Mouse (Mus musculus): Measurements from ENCODE around the gene Phf13.

Phf13 gene

DNA sequence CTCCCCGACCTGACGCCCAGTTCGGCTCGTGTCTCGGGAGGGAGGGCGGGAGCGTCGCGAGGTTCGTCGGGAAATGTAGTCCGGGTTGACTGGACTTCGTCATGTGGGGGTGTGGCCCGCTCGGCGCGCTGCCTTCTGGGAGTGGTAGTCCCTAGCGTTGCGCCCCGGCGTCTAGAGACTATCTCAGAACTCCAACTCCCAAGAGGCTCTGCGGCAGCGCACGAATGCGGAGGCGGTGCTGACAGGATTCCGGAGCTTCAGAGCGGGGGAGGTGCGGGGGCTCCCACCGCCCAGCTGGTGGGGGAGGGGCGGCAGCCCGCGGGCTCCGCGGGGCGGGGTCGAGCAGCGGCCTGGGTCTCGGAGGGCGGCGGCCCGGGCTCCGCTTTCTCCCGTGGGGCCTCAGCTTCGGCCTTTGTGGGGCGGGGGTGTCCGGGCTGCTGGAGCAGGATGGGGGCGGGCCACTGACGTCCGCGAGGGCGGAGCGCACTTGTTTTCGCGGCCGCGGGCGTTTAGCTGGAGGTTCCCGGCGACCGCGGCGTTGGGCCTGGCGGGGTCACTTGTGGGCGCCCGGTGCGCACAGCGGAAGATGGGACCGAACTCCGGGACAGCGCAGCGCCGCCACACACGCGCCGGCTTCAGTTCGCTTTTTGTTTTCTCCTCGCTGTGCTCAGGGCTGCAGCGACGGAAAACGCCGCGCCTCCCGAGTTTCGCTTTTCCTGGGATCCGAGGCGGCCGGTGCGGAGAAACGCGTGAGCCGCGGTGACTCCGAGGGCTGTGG is at the start of gene Phf13:
TSS of gene Phf13 (minus strand) at position 86 of the 778 bp plus-strand sequence.
- peak; percentile 98 for DNase-seq (ENCODE audit: low spot score)

DNA sequence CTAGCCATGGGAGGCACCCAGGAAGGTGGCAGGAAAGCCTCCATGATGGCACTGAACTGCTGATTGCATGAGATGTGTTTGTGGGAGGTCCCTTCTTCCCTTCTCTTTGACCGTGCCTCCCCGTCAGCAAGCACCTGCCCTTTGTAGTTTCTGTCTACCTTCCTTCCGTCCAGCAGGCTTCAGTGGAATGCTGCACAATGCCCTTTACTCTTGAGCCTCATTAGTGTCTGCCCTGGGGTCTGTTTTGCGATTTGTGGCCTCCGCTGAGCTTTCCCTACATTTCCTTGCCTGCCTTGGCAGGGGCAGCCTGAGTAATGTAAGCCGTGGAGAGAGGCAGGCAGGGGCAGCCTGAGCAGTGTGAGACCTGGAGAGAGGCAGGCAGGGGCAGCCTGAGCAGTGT is 48.6 kb upstream of the Phf13 start:
- DNase-seq (ENCODE audit: low spot score) = no peak

DNA sequence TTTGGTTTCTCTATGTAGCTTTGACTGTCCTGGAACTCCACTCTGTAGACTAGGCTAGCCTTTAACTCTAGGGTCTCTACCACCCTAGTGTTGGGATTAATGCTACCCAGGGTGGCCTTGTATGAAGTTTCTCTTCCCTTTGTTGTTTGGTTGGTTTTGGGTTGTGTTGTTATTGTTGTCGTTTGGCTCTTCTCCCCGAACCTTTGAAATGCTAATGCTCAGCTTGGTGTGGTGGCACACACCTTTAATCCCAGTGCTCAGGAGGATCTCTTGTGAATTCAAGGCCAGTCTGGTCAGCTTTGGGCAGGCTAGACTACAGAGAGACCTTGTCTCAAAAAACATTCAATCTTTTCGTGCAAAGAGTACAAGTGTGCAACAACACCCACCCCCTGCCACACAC is 47.1 kb upstream of the Phf13 start:
- DNase-seq (ENCODE audit: low spot score) = no peak

DNA sequence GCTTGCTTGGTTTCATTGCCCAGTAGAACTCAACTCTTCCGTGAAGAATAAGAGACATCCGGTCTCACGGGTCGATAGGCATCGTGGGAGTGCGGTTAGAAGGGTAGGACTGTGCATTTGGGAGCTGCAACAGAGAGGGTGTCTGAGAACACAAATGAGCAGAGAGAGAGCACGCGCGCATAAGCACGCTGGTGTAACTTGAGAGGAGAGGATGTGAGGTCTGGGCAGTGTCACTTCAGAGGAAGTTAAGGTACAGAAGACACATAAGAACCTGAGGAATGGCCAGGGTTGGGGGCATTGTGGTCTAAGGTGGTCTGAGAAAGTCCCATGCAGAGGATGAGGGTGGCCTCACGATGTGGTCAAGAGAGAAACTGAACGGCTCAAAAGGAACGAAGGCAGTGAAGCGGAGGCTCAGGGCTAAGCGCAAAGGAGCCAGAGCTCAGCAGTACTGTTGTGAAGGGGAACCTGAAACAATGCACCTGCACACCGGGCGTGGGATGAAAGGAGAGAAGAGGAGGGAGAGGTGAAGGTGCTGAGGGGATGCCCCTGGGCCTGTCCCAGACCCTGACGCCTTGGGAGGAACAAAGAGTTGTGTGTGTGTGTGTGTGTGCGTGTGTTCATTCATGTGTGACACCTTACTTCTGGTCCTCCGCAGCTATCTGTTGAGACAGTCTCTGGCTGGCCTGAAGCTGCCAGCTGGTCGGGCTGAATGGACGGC is 46.0 kb upstream of the Phf13 start:
- no peak for DNase-seq (ENCODE audit: low spot score)

DNA sequence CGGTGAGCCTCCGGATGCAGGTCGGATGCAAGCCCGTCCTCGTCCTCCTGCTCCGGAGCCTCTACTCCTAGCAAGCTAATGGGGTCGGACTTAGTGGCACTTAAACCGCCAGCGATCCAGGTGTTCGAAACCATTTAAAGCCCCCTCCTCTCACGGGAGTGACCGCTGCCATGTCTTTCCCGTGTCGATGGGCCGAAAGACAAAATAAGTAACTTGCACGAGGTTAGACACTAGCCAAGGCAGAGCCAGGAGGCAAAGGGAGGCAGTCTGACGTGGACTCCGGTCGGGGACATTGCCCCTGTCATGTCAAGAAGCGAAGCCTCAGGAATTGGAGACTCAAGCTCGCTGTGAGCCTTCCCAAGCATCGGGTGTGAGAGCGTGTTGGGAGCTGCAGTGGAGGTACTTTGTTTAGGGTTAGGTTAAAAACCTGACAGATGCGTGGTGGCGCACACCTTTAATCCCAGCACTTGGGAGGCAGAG is 43.8 kb upstream of the Phf13 start:
- DNase-seq (ENCODE audit: low spot score) = no peak

DNA sequence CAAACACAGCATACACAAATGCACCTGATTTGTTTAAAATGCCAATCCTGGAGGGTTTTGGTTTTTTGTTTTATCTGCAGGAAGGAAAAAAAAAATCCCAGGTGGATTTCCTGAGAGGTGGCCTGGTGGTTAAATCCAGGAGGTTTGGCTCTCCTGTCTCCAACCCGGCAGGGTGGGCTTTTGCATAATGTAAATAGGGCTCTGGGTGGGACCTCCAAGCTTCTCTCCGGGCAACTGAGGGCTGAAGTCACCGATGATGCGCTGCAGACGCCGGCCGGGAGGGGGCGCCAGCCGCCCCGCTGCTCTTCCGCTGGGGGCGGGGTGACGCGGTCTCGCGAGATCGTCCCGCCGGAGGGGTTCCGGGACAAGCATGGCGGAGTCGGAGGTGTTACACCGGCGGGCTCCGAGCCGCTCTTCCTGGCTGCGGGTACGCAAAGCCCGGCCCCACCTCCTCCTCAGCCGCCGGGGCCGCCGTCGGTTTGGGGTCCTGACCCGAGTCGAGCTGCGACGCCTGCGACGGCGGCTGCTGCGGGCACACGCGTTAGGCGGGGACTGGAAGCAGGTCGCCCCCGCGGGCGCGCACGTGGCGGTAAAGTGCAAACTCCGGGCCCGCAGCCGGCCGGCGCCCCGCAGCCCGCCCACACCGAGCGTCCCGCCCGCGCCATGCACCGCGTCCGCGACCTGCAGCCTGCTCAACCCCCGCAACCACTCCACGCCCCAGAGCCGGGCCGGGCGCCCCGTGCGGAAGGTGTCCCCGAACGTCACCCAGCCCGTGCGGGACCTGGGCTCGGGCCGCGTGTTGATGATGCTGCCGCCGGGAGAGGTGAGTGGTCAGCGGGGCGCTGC is 43.1 kb upstream of the Phf13 start, which contains the start of gene Nol9:
TSS of gene Nol9 (plus strand) at position 337 of the 846 bp plus-strand sequence.
- peak; percentile 95 for DNase-seq (ENCODE audit: low spot score)

DNA sequence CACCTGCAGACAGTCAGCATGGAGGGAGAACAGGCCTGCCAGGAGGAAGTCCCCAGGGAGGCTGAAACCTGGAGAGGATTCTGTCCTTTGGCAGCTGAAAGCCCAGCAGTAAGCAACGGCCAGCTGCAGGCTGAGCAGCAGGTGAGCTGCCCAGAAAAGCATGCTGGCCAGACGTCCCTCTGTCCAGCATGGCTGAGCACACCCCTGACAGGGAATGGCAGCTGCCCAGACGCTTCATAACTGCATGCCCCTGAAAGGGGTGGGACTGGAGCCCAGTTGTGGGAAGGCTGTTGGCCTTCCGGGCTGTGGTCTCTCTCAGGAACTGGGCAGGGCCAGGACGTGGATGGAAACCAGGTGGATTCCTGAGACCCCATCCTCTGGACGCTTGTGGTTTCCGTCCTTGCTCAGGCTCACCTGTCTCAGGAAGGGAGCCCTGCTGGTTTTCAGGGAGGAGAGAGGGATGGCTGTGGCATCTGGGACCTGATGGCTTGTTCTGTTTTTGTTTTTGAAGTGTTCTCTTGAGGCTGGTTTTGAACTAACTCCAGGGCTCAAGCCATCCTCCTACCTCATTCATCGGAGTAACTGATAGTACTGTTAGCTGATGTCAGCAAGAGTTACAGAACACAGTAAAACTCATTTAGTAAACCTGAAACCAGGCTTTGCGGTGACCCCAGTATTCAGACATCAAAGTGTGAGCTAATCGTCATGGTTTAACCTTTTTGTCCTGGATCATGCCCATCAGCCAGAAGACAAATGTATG is 42.3 kb upstream of the Phf13 start, which contains the start of gene Tas1r1:
TSS of gene Tas1r1 (minus strand) at position 344 of the 760 bp plus-strand sequence.
- DNase-seq (ENCODE audit: low spot score) = no peak

DNA sequence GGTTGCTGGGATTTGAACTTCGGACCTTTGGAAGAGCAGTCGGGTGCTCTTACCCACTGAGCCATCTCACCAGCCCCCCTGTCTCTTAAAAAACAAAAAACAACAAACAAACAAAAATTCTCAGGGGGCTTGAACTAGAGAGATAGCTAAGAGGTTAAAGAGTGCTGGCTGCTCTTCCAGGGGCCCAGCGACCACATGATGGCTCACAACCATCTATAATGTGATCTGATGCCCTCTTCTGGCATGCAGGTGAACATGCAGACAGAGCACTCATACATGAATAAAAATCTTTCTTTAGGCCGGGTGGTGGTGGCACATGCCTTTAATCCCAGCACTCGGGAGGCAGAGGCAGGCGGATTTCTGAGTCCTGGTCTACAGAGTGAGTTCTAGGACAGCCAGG is 40.4 kb upstream of the Phf13 start:
- peak; percentile 15 for DNase-seq (ENCODE audit: low spot score)

DNA sequence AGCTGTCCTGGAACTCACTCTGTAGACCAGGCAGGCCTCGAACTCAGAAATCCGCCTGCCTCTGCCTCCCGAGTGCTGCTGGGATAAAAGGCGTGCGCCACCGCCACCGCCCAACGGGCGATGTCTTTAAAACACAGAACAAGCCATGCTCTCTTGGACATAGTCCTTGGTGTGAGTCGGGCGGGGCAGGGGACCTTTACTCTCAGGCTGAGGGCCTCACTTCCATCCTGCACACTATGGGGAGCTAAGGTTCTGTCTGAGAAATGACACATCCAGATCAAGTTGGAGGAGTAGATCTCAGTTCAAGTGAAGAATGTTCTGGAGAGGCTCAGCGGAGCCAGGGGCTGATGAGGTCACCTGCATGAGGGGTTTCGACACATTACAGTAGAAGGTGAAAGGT is 36.9 kb upstream of the Phf13 start:
- no peak for DNase-seq (ENCODE audit: low spot score)

DNA sequence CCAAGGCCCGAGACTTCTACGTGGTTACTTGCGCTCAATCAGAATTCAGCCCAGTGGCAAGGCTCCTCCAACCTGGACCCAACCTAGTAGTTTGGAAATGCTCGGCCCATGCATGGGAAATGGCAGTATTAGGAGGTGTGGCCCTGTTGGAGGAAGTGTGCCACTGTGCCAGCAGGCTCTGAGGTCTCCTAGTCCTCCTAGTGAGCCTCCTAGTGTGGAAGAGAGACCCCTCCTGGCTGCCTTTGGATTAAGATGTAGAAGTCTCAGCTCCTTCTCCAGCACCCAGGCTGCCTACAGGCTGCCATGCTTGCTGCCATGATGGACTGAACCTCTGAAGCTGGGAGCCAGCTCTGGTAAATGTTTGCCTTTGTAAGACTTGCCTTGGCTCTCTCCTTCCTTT is 33.9 kb upstream of the Phf13 start:
- no peak for DNase-seq (ENCODE audit: low spot score)

DNA sequence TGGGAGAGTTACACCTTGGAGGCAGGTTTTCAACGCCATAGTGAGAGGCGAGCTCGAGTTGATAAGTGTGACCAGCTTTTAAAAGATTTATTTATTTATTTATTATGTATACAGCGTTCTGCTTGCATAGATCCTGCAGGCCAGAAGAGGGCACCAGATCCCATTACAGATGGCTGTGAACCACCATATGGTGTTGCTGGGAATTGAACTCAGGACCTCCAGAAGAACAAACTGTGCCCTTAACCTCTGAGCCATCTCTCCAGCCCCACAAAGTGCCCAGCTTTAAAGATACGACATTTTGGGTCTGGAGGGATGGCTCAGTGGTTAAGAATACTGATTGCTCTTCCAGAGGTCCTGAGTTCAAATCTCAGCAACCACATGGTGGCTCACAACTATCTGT is 33.0 kb upstream of the Phf13 start:
- peak; percentile 34 for DNase-seq (ENCODE audit: low spot score)

DNA sequence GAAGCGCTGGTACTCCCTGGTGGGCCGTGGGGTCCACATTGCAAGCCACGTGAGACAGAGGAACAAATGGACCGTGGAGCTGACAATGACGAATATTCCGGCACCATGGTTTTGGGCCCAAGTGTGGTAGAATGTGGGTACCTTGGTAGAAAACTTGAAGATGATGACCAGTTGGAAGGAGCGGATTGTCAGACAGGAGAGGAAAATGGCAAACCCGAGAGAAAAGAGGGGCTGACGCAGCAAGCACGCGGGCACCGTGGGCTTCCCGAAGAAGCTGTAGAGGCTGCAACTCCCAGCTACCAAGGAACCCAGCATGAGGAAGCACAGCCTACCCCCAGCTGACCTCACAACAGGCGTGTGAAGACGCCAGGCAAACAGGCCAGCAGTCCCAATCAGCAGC is 32.4 kb upstream of the Phf13 start:
- no peak for DNase-seq (ENCODE audit: low spot score)

DNA sequence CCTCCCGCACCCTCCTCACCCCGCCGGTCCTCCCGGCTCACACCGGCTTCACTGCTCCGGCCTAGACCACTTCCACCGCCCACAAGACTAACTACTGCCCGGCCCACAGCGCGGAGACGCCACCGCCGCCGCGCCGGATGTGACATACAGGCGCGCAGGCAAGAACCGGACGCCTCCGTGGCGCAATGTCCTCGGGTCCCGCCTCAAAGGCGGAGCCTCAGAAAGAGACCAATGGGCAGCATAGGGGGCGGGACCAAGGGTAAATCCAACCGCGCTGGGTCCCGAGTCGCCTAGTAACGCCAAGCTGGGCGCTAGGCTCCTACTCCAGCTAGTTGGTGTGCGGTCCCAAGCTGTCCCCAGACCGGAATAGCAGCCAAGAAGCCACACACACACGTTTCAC is 31.5 kb upstream of the Phf13 start, which contains the start of gene Zbtb48:
TSS of gene Zbtb48 (minus strand) at position 148 of the 400 bp plus-strand sequence.
- peak; percentile 95 for DNase-seq (ENCODE audit: low spot score)

DNA sequence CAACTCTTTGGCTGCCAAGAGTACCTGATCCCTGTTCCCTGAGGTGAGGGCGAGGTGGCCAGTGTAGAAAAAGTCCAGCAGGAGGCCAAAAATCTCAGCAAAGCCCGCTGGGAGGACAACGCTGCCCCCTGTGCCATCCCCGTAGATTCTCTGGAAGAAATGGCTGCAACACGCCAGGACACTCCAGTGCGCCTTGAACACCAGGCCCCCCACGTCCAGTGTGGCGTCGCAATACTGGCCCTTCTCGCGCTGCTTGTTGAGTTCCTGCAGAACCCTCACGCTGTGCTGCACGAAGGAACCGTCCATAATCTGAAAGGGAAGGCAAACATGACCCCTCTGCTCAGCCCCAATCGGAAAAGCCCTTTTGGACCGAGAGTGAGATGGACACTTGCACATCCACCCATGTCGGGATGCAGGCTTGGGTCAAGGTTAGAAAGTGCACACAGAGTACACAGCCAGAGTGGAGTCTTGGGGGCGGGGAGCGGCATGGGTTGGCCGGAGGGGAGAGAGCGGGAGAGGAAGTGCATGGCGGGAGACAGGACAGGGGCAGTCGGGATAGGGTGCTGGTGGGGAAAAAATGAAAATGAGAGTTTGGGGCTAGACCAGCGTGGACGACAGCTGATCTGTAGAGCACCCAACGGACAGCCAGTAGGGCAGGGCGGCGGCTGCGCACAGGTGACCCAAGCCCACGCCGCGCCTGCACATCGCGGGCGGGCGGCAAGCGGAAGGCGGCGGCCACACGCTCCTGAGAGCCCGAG is 30.9 kb upstream of the Phf13 start:
- peak; percentile 14 for DNase-seq (ENCODE audit: low spot score)

DNA sequence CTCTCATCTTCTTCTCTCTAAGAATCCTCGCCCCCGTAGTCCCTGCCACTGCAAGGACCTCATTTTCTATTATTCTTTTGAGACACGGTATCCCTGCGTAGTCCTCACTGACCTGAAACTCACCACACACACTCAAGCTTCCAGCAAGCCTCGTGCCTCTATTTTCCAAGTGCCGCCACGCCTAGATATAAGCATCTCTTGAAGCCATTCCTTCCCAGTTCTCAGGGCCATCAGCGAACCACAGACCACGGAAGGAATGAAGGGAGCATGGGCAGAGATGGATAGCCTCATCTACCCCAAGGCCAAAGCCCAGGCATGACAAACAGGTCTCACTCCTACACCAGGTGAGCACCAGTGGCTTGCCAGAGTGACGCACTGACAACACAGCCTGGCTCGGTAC is 28.5 kb upstream of the Phf13 start:
- no peak for DNase-seq (ENCODE audit: low spot score)

DNA sequence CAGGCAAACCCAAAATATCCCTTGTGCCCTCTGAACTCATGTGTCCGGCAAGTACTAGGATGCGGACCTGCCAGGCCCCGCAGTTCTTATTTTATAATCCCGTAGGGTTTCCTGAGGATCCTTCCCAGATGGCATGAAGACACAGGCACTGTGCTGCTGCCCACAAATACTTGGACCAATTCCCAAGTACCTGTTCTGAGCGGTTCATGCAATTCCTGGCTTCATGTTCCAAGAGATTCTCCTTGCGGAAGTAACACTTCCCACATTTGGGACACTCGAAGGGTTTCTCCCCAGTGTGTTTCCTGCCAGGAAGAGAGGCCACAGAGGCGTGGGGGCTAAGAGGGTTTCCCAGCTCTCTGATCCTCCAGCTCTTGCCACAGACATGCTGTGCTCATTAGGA is 26.4 kb upstream of the Phf13 start:
- DNase-seq (ENCODE audit: low spot score) = no peak

DNA sequence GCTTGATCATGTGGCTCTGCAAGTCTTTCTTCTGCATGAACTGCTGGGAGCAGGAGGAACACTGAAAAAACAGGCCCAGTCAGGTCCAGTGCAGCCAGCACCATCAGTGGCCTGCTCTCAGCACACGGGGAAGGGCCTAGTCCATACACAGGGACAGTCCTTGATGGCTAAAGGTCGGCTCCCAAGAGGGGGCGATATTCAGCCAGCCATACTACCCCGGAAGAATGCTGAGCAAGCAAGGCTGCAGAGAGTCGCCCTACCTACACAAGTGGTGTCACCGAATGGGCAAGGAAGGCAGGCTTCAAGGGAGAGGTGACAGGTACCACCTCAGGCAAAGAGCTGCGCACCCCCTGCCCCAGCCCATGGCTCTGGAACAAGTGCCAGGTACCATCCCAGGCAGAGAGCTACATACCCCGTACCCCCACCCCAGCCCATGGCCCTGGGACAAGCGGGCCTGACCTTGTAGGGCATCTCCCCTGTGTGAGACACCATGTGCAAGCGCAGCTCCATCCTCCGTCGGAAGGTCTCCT is 25.6 kb upstream of the Phf13 start:
- no peak for DNase-seq (ENCODE audit: low spot score)

DNA sequence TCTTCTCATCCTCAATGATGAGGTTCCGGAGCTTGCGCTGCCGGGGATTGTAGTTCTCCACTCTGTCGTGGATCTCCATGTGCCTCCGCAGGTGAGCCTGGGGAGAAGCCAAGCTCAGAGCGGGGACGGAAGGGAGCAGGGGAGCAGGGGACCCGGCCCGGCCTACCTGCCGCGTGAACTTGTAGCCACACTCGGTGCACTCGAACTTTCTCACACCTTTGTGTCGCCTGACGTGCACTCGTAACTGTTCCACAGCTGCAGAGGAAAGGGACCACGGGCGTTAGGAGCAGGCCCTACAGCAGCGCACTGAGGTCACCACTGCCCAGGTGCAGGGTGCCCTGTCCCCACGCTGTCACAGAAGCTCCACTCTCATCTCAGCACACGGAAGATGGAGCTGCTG is 24.0 kb upstream of the Phf13 start:
- DNase-seq (ENCODE audit: low spot score) = no peak

DNA sequence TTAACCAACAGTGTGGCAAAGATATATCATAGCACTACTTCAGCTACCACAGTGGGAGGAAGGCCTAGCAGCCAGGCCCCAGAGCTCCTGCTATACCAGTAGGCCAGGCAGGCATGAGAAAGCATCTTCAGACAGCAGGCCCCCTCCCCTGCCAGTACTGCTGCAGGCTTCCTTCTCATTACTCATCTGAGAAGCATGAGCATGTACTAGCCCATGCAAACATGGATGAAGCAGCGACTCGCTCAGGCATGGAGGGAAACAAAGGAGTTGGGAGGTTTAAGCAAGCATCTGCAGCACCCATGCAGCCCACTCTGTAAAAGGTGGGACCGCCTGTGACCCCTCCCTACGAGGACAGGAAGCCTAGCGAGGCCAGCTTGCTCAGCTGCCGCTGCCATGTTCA is 23.0 kb upstream of the Phf13 start:
- no peak for DNase-seq (ENCODE audit: low spot score)

DNA sequence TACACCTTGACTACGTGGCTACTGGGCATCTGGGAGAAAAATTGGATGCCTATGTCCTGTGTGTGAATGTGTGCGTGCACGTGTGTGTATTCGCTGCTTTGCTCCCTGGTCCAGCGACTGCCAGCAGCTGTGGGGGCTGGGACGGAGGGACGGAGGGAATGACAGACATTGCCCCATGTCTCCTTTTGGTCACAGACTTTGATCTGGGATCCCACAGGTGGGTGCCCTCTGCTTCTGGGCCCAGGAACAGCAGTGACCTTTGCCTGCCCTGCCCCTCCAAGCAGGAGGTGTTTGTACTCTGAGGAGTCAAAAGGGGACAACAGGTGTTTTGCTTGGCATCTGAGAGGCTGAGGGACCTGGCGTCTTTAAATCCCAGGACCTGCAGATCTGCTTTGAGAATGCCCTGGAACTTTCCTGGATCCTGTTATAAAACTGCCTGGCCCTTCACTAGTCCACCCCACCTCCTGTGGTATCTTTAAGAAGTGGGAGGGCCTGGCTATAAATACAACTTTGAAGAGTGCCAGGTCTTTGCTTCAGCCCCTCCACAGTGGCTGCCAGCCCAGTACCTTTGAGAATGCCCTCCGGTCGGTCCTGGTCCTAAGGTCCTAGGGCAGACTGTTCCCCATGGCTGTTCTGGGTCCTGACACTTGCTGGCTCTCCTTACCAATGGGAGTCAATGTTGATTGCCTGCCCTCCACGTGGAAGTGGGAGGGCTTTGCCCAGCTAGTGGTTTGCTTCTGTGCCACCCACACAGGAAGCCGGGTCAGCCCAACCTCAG is 17.2 kb upstream of the Phf13 start:
- DNase-seq (ENCODE audit: low spot score) = no peak

All from T-cell, adult 2 months (primary cell).